Mouse (Mus musculus) heart, adult 2 months (tissue): ENCODE measurements at regions not wholly inside any gene's neighbourhood (a gene's known extent, or its start where the extent isn't known, plus 50 kb on each side); places are given as distances from the start of the nearest gene placed in this dataset.

ENCODE experiments used
- CTCF ChIP-seq: fragments of 200-600 bp; IDR thresholded peaks from 2 replicates; pipeline ENCODE4 v1.8.1; 2022; ENCODE audit warnings: antibody characterized with exemption, mild to moderate bottlenecking, moderate library complexity
- EP300 ChIP-seq: fragments of 200-500 bp; IDR thresholded peaks from 2 replicates; pipeline ENCODE4 v1.6.1; 2011; ENCODE audit warnings: low read depth, low read length, control low read depth; ENCODE audit not compliant: insufficient read depth

DNA sequence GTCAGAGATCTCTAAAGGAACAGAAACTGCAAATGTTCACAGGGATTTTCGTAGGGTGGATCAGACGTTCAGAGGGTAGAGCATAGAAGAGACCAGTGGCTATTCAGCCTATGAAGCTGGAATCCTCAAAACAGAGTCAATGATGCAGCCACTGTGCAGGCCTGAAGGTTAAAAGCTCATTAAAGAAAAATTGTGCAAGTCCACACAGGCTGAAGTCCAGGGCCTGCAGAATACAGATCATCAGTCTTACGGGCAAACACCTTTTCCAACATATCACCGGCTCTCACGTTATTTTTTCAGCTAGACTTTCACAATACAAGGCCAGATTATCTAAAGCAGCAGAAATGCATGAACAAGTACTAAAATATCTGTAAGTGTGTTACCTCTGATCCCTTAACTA lies 78.8 kb upstream of the Ube2e3 start:
- TF ChIP-seq EP300 (no peak), CTCF (no peak)
